Mouse (Mus musculus) c-Kit-positive CD71-negative TER-119-negative erythroid progenitor cells, embryonic 14.5 days (primary cell): ENCODE results near the gene Cyb5b.
"Not testable (repeated sequence)": the region's sequence is repeated elsewhere in the genome, so short reads cannot be mapped to it uniquely, and the experiment has no call there.

Experiments
- DNase-seq: peaks from one replicate; pipeline ENCODE4 v3.0.0-alpha.2; 2013; ENCODE audit warnings: low read depth

Cyb5b gene

GRCm38 (mm10) chr8:107172969-107173645 is 22.7 kb downstream of the Cyb5b start:
- DNase-seq: no peak

GRCm38 (mm10) chr8:107181122-107181521 is 30.7 kb downstream of the Cyb5b start:
- no peak for DNase-seq

GRCm38 (mm10) chr8:107184996-107185395 is 34.6 kb downstream of the Cyb5b start:
- DNase-seq: no peak

- DNase-seq: no peak
Observed at GRCm38 (mm10) chr8:107186659-107187390, 36.4 kb downstream of the Cyb5b start.

- DNase-seq: no peak
Observed at GRCm38 (mm10) chr8:107187631-107188030, 37.2 kb downstream of the Cyb5b start.

GRCm38 (mm10) chr8:107192631-107193030 is 42.2 kb downstream of the Cyb5b start:
- DNase-seq: no peak

GRCm38 (mm10) chr8:107193331-107193730 is 42.9 kb downstream of the Cyb5b start:
- DNase-seq: no peak

- no peak for DNase-seq
Observed at GRCm38 (mm10) chr8:107194786-107195451, 44.5 kb downstream of the Cyb5b start.

- DNase-seq: no peak
Observed at GRCm38 (mm10) chr8:107197901-107198826, 47.7 kb downstream of the Cyb5b start.

- no peak for DNase-seq
Observed at GRCm38 (mm10) chr8:107205164-107205563, 54.7 kb downstream of the Cyb5b start.

GRCm38 (mm10) chr8:107205701-107206561 is 55.5 kb downstream of the Cyb5b start:
- no peak for DNase-seq

GRCm38 (mm10) chr8:107206782-107207525 is 56.5 kb downstream of the Cyb5b start:
- no peak for DNase-seq

- no peak for DNase-seq
Observed at GRCm38 (mm10) chr8:107209185-107209584, 58.7 kb downstream of the Cyb5b start.

- DNase-seq: no peak
Observed at GRCm38 (mm10) chr8:107212006-107212405, 61.6 kb downstream of the Cyb5b start.

- DNase-seq: not testable (repeated sequence)
Observed at GRCm38 (mm10) chr8:107217230-107217629, 66.8 kb downstream of the Cyb5b start.

GRCm38 (mm10) chr8:107218091-107218490 is 67.7 kb downstream of the Cyb5b start:
- no peak for DNase-seq

GRCm38 (mm10) chr8:107219078-107219477 is 68.6 kb downstream of the Cyb5b start:
- no peak for DNase-seq

- no peak for DNase-seq
Observed at GRCm38 (mm10) chr8:107221924-107222851, 71.7 kb downstream of the Cyb5b start.

GRCm38 (mm10) chr8:107226183-107226582 is 75.7 kb downstream of the Cyb5b start:
- no peak for DNase-seq
